Mouse (Mus musculus) megakaryocyte, embryonic 14.5 days (primary cell): ENCODE measurements at regions not wholly inside any gene's neighbourhood (a gene's known extent, or its start where the extent isn't known, plus 50 kb on each side); places are given as distances from the start of the nearest gene placed in this dataset.

Experiments used
- FLI1 ChIP-seq: IDR thresholded peaks from 2 replicates; pipeline ENCODE4 v1.6.1; 2012; ENCODE audit warnings: low read length, inconsistent platforms, mixed read lengths
- GATA1 ChIP-seq: IDR thresholded peaks from 3 replicates; pipeline ENCODE4 v1.6.1; 2012; ENCODE audit warnings: mixed read lengths, low read length, inconsistent platforms, borderline replicate concordance

DNA sequence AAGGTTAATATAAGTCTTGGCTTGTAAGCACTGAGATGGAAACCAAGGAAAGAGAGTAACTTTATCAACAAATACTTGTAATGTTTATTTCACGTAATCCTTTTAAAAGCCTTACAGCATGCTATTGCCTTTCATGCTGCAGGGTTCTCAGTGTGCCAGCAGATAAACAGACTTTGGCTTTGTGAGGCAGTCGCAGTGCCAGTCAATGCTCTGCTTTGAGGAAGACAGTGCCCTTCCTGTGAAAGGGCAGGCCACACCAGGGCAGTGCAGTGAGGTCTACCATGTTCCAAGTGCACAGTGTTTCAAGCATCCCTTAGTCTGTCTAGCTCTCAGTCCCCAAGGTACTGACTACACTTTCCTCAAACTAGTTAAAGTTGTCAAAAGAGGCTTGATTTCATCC lies 360.6 kb downstream of the Serpinb8 start:
- no peak for TF ChIP-seq GATA1
- TF ChIP-seq FLI1, result no peak
